Comparison of ENCODE assay signal across 10 mouse cellular contexts in genomic region chr3:84952585-84953187, GRCm38 (mm10).
DNase-seq lines count a peak whose midpoint lies in the region; ATAC-seq lines count a peak whose summit lies in the region.
"Had no signal": no experiment of that assay in that cellular context is flagged by ENCODE, and none has a peak within 500 bp of the region (broad histone marks: within the 10 kb centered on the region; RNA-seq: fewer than 3 reads in every experiment).

No protein-coding gene starts in this region.

- 66% methylated on average over 7 of the region's 7 CpGs for WGBS in heart, embryonic 16.5 days
- 12% methylated on average over 7 of the region's 7 CpGs for WGBS in forebrain, embryonic 16.5 days
- 47% methylated on average over 7 of the region's 7 CpGs for WGBS in midbrain, embryonic 13.5 days

- no peak for DNase-seq in heart, postnatal 36 days
- peak; percentile 10 for DNase-seq in NIH3T3 (ENCODE audit: low read depth)
- no peak for DNase-seq in layer of hippocampus, adult 18-20 months (ENCODE audit: low spot score in 2 of 2)
- no peak for DNase-seq in thymus, postnatal 4 days
- DNase-seq in adrenal gland, adult 2 months, result no peak

- peak overlapping the region; percentile 74 for H3K4me2 ChIP-seq in heart, embryonic 16.5 days (ENCODE audit: low read depth, low read length)
- peak overlapping the region; percentile 59 for H3K4me2 ChIP-seq in forebrain, embryonic 16.5 days (ENCODE audit: low read length)
- peak overlapping the region; percentile 59 for H3K4me2 ChIP-seq in midbrain, embryonic 13.5 days (replicated peaks)

- H3K4me1 ChIP-seq in heart, embryonic 16.5 days (ENCODE audit: control insufficient read depth, insufficient read depth, low read length), result peaks cover 6% of the 10 kb centered on the region
- H3K4me1 ChIP-seq in forebrain, embryonic 16.5 days (replicated peaks; ENCODE audit: control insufficient read depth, insufficient read depth, low read length), result peaks cover 12% of the 10 kb centered on the region
- peaks cover 16% of the 10 kb centered on the region for H3K4me1 ChIP-seq in midbrain, embryonic 13.5 days (replicated peaks)

- no peaks in the 10 kb centered on the region for H3K27me3 ChIP-seq in heart, embryonic 16.5 days (ENCODE audit: control insufficient read depth, insufficient read depth, low read length)
- H3K27me3 ChIP-seq in forebrain, embryonic 16.5 days (replicated peaks; ENCODE audit: control insufficient read depth, insufficient read depth, low read length), result no peaks in the 10 kb centered on the region
- H3K27me3 ChIP-seq in midbrain, embryonic 13.5 days, result no peaks in the 10 kb centered on the region
- H3K27me3 ChIP-seq: Patski had no signal

- peak overlapping the region; percentile 62 for H3K9ac ChIP-seq in heart, embryonic 16.5 days (ENCODE audit: low read length)
- peak overlapping the region; percentile 72 for H3K9ac ChIP-seq in forebrain, embryonic 16.5 days (replicated peaks; ENCODE audit: low read depth, low read length)
- peak overlapping the region; percentile 66 for H3K9ac ChIP-seq in midbrain, embryonic 13.5 days (replicated peaks)

- no peaks in the 10 kb centered on the region for H3K9me3 ChIP-seq in heart, embryonic 16.5 days (replicated peaks; ENCODE audit: control insufficient read depth, low read length)
- no peaks in the 10 kb centered on the region for H3K9me3 ChIP-seq in forebrain, embryonic 16.5 days (ENCODE audit: control insufficient read depth, low read length)
- H3K9me3 ChIP-seq in midbrain, embryonic 13.5 days, result no peaks in the 10 kb centered on the region

- H3K4me3 ChIP-seq in heart, embryonic 16.5 days (ENCODE audit: low read length), result peak overlapping the region; percentile 54
- peak overlapping the region; percentile 57 for H3K4me3 ChIP-seq in forebrain, embryonic 16.5 days (replicated peaks; ENCODE audit: low read length)
- H3K4me3 ChIP-seq in midbrain, embryonic 13.5 days (replicated peaks), result peak overlapping the region; percentile 53

- intact Hi-C loops in heart, postnatal 36 days (cut with DNase I), result no loop called here

- no peak for ATAC-seq in heart, embryonic 16.5 days (replicated peaks; ENCODE audit: extremely low read depth, insufficient read depth, low FRiP score)
- peak; percentile 34 for ATAC-seq in forebrain, embryonic 16.5 days
- peak; percentile 41 for ATAC-seq in midbrain, embryonic 13.5 days

- H3K27ac ChIP-seq in heart, embryonic 16.5 days (ENCODE audit: low read length), result peak overlapping the region; percentile 57
- H3K27ac ChIP-seq in forebrain, embryonic 16.5 days (ENCODE audit: low read length), result peak overlapping the region; percentile 86
- H3K27ac ChIP-seq in midbrain, embryonic 13.5 days, result peak overlapping the region; percentile 84
- H3K27ac ChIP-seq: macrophage had no signal

- no peaks in the 10 kb centered on the region for H3K36me3 ChIP-seq in heart, embryonic 16.5 days (ENCODE audit: control insufficient read depth, insufficient read depth)
- H3K36me3 ChIP-seq in forebrain, embryonic 16.5 days (ENCODE audit: control insufficient read depth, insufficient read depth), result no peaks in the 10 kb centered on the region
- no peaks in the 10 kb centered on the region for H3K36me3 ChIP-seq in midbrain, embryonic 13.5 days
